Mouse (Mus musculus): Measurements from ENCODE around the gene Lad1.

- TF ChIP-seq CTCF (conservative IDR thresholded peaks at IDR 0.05; ENCODE audit: low read length) = no peak
- no peak for TF ChIP-seq NANOG (IDR thresholded peaks at IDR 0.05; ENCODE audit: borderline replicate concordance, low read length)
Measured at GRCm38 (mm10) chr1:135838626-135839025, 20.2 kb downstream of the Lad1 start.
